Mouse (Mus musculus) liver, embryonic 14.5 days (tissue): ENCODE measurements around the gene Eme2. TPM values are rescaled to one million over a fixed set of nuclear protein-coding genes. Genes with fewer than 3 reads are reported as not detected.

Experiments
- ATAC-seq: fragments of 200-750 bp; cut with Nextera tagmentation; 2 replicates; pipeline ENCODE4 v1.8.0; 2017; ENCODE audit warnings: moderate number of reproducible peaks, mild to moderate bottlenecking, moderate library complexity; ENCODE audit not compliant: insufficient read depth
- DNase-seq, 3 experiments: peaks; one replicate each; pipeline ENCODE4 v3.0.0-alpha.2; 2012 to 2013; ENCODE audit warnings: low read depth in 3 of 3, low spot score in 3 of 3
- H3K27ac ChIP-seq: fragments of 300-500 bp; sonication (generic); 2 replicates; pipeline ENCODE4 v1.5.1; 2014; ENCODE audit warnings: moderate library complexity, mild to moderate bottlenecking, control low read depth, inconsistent platforms
- H3K27me3 ChIP-seq: fragments of 300-500 bp; sonication (generic); 2 replicates; pipeline ENCODE4 v1.6.1; 2014; ENCODE audit warnings: mild to moderate bottlenecking, low read length, moderate library complexity; ENCODE audit not compliant: control insufficient read depth, insufficient read depth
- H3K36me3 ChIP-seq: fragments of 300-500 bp; sonication (generic); replicated peaks from 2 replicates; pipeline ENCODE4 v1.6.1; 2014; ENCODE audit warnings: low read depth; ENCODE audit not compliant: control insufficient read depth, insufficient read depth
- H3K4me1 ChIP-seq, 2 experiments: fragments of 200-500 bp in 1 of 2; fragments of 300-500 bp in 1 of 2; sonication (generic) in 1 of 2; replicated peaks; 2 replicates each; pipeline ENCODE4 v1.6.1; 2012 to 2014; ENCODE audit warnings: antibody characterized with exemption in 1 of 2, inconsistent platforms in 1 of 2, low read length in 1 of 2; ENCODE audit not compliant: control insufficient read depth in 2 of 2, insufficient read depth in 2 of 2
- H3K4me2 ChIP-seq: fragments of 300-500 bp; sonication (generic); 2 replicates; pipeline ENCODE4 v1.6.1; 2014; ENCODE audit warnings: low read depth, mild to moderate bottlenecking, control low read depth, moderate library complexity
- H3K4me3 ChIP-seq, 2 experiments: fragments of 200-500 bp in 1 of 2; fragments of 300-500 bp in 1 of 2; sonication (generic) in 1 of 2; 2 replicates each; pipeline ENCODE4 v1.5.1; 2012 to 2014; ENCODE audit warnings: low read depth in 2 of 2, low read length in 2 of 2, mild to moderate bottlenecking in 2 of 2, control low read depth in 1 of 2, inconsistent platforms in 1 of 2, moderate library complexity in 1 of 2; ENCODE audit not compliant: insufficient read depth in 1 of 2
- H3K9ac ChIP-seq: fragments of 300-500 bp; sonication (generic); replicated peaks from 2 replicates; pipeline ENCODE4 v1.6.1; 2014; ENCODE audit warnings: mild to moderate bottlenecking, control low read depth, moderate library complexity
- H3K9me3 ChIP-seq: fragments of 300-500 bp; sonication (generic); 2 replicates; pipeline ENCODE4 v1.6.1; 2016; ENCODE audit warnings: low read length, mixed read lengths; ENCODE audit not compliant: control insufficient read depth
- CTCF ChIP-seq: IDR thresholded peaks from 2 replicates; pipeline ENCODE4 v1.5.1; 2016; ENCODE audit warnings: antibody characterized with exemption, low read depth, control low read depth
- EP300 ChIP-seq: IDR thresholded peaks from 2 replicates; pipeline ENCODE4 v1.6.1; 2016; ENCODE audit warnings: antibody characterized with exemption, low read depth
- WGBS: fragments of 180-500 bp; shearing (Covaris S2); extraction: QIAGEN DNeasy Blood & Tissue Kit; methylation state at CpG from one replicate; pipeline ENCODE4 v1.1.7; 2014; ENCODE audit not compliant: insufficient replicate concordance; 5-methylcytosine and 5-hydroxymethylcytosine counted together
- polyA plus RNA-seq, 2 experiments: library from polyadenylated mRNA; depleted of rRNA in 1 of 2; stranded (reverse) in 1 of 2; unstranded in 1 of 2; fragments of >200 nt; fragmentation: Nextera tagmentation in 1 of 2; extraction: Ambion mirVana in 1 of 2; gene quantifications; 2 replicates each; pipeline versions ENCODE4 v1.2.1 to v1.2.3; 2012 to 2014

Gene Eme2
- polyA plus RNA-seq, 2 experiments = 7.4 to 9.4 TPM

DNA sequence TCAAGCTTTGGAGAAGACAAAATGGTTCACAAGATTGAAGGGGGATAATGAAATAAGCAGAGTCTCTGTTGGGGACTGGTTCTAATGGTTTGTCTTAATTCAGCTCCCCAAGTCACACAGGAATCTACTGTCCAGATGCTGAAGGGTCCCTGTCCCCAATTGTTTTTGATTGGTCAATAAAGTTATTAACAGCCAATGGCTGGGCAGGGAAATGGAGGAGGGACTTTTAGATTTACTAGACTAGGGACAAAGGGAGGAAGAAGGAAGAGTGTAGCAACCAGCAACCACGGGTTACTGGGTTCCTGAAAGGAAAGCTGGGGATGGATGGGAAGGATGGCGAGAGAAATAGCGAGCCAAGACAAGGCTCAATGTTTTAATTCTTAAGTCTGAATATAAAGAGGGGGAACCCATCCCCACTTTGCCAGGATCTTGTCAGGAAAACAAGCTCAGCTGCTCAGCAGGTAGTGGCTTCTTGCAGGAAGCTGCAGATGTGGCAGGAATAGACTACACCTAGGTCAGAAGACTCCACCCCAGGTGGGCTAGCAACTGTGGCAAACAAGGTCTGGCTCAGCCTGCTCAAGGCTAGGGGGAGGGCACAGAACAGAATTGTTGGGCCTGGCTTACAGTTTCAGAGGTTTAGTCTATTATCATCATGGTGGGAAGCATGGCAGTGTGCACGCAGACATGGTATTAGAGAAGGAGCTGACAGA, 21.0 kb downstream of the Eme2 start:
- WGBS = 42% methylated on average over 4 of the region's 4 CpGs
- Histone ChIP-seq H3K4me3 (no peak overlapping the region), H3K27me3 (no peaks in the 10 kb centered on the region), H3K27ac (no peak overlapping the region), H3K4me2 (no peak overlapping the region), H3K4me1 (no peaks in the 10 kb centered on the region), H3K9ac (no peak overlapping the region), H3K36me3 (no peaks in the 10 kb centered on the region), H3K9me3 (no peaks in the 10 kb centered on the region)
- ATAC-seq = no peak
- DNase-seq = no peak
- TF ChIP-seq CTCF = no peak
- no peak for TF ChIP-seq EP300

DNA sequence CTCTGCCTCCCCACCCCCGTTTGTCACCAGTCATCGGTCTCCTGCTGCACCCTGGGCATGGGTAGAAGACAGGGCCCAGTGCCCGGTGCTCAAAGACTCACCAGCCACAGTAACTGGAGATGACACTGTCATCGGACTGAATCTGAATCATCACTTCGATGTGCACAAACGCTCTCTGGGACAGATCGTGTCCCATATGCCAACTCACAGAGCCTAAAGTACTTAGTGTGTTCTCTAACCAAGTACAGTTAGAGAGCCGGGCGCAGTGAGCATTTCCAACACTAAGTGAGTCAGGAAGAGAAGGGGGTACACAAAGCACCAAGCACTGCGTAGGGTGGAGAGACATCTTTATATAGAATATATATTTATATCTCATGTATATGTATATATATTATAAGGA, 27.0 kb downstream of the Eme2 start:
- WGBS = 80% methylated on average over 10 of the region's 10 CpGs
- no peaks in the 10 kb centered on the region for H3K9me3 ChIP-seq
- H3K9ac ChIP-seq = no peak overlapping the region
- no peaks in the 10 kb centered on the region for H3K4me1 ChIP-seq
- no peaks in the 10 kb centered on the region for H3K27me3 ChIP-seq
- ATAC-seq (no peak), DNase-seq (no peak)
- H3K27ac ChIP-seq = no peak overlapping the region
- no peak for TF ChIP-seq CTCF
- no peak for TF ChIP-seq EP300
- H3K36me3 ChIP-seq = peaks cover 9% of the 10 kb centered on the region
- H3K4me2 ChIP-seq = no peak overlapping the region
- no peak overlapping the region for H3K4me3 ChIP-seq

DNA sequence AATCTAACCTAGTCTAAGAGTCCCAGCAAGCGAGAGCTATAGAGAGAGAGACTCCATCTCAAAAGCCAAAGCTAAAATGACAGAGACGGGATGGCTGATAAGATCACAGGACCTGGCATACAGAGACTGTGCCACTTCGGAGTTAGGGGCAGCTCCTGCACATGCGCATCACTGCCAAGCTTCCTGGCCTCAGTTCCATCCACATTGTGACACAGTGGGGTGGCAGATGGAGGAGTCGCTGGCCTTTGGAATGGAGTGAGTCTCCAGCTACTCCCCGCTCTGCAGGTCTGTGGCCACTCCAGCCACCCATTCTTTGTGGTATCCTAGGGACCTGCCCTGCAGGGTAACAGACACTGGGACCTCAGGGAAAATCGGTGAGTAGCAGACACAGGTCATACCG, 29.1 kb downstream of the Eme2 start, which contains the start of gene Igfals:
TSS of gene Igfals (plus strand) at position 222 of the 400 bp plus-strand sequence.
- no peak for ATAC-seq
- Histone ChIP-seq H3K4me3 (no peak within 1 kb of the TSS), H3K27me3 (no peaks in the 10 kb centered on the region), H3K9ac (no peak within 1 kb of the TSS), H3K4me2 (no peak within 1 kb of the TSS), H3K9me3 (no peaks in the 10 kb centered on the region), H3K36me3 (peaks cover 26% of the 10 kb centered on the region), H3K27ac (no peak within 1 kb of the TSS), H3K4me1 (no peaks in the 10 kb centered on the region; a peak in 2 of 4 replicates)
- no peak for DNase-seq
- TF ChIP-seq CTCF = no peak
- no peak for TF ChIP-seq EP300
- WGBS = 86% methylated on average over 8 of the region's 8 CpGs

DNA sequence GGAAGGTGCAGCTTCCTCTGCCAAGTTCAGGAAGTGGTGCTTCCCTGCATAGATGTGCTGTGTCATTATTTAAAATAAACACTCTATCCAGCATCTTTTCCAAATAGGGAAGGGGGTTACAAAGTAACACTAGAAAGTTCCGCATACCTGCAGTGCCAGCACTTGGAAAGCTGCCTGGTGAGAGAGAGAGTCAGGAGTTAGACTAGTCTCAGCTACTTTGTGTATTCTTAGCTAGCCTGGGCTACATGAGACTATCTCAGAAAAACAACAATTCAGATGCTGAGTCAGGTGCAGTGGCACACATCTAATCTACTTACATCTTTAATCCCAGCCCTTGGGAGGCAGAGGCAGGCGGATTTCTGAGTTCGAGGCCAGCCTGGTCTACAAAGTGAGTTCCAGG, 33.1 kb downstream of the Eme2 start:
- H3K4me2 ChIP-seq = no peak overlapping the region
- H3K9me3 ChIP-seq = no peaks in the 10 kb centered on the region
- H3K4me1 ChIP-seq = peaks cover 22 to 34% of the 10 kb centered on the region in 2 experiments
- no peaks in the 10 kb centered on the region for H3K27me3 ChIP-seq
- no peak for DNase-seq
- no peak for ATAC-seq
- no peak overlapping the region for H3K4me3 ChIP-seq
- peaks cover 31% of the 10 kb centered on the region for H3K36me3 ChIP-seq
- WGBS = 85% methylated on average over 3 of the region's 3 CpGs
- H3K27ac ChIP-seq = no peak overlapping the region
- no peak for TF ChIP-seq EP300
- TF ChIP-seq CTCF = no peak
- no peak overlapping the region for H3K9ac ChIP-seq

GRCm38 (mm10) chr17:24860076-24860475, 34.8 kb downstream of the Eme2 start:
- Histone ChIP-seq H3K9me3 (no peaks in the 10 kb centered on the region), H3K9ac (peak overlapping the region; percentile 0; the same call in 1 of the 2 replicates), H3K27ac (peak overlapping the region; percentile 69), H3K4me3 (no peak overlapping the region), H3K4me1 (peaks cover 22 to 34% of the 10 kb centered on the region in 2 experiments), H3K36me3 (peaks cover 36% of the 10 kb centered on the region), H3K27me3 (no peaks in the 10 kb centered on the region), H3K4me2 (peak overlapping the region; percentile 36)
- TF ChIP-seq CTCF = 0 out of 2 replicates have a peak, but pooled peaks have one; percentile 36
- no peak for TF ChIP-seq EP300
- ATAC-seq (peak; percentile 63), DNase-seq (no peak)
- WGBS = 83% methylated on average over 8 of the region's 8 CpGs
